Mouse (Mus musculus) ovary, adult 2 months (tissue): Measurements from ENCODE around the gene Zfp457. TPM values are rescaled to one million over a fixed set of nuclear protein-coding genes. Genes with fewer than 3 reads are reported as not detected.

ENCODE experiments used
- polyA plus RNA-seq: library from polyadenylated mRNA; depleted of rRNA; stranded (reverse); fragments of >200 nt; gene quantifications from 2 replicates; pipeline ENCODE4 v1.2.3, GENCODE M21; 2012; rRNA removed

Gene Zfp457
- 1.1 and 1.5 TPM in 2 replicates for polyA plus RNA-seq

GRCm38 (mm10) chr13:67305822-67306672, at the start of gene Zfp457:
TSS of gene Zfp457 (minus strand) at chr13:67306485.

GRCm38 (mm10) chr13:67332019-67332724, 25.9 kb upstream of the Zfp457 start, which contains the start of gene Zfp595:
TSS of gene Zfp595 (minus strand) at chr13:67332570.

GRCm38 (mm10) chr13:67278314-67278713, 28.0 kb downstream of the Zfp457 start, which contains the start of gene Zfp458:
TSS of gene Zfp458 (minus strand) at chr13:67278466.

Other genes with a start within 250 kb of the Zfp457 start
- 0.03 and 0.14 TPM in 2 replicates for gene Zfp712, start 245.3 kb downstream of the Zfp457 start, polyA plus RNA-seq
- gene Zfp708, start 208.5 kb downstream of the Zfp457 start, polyA plus RNA-seq: not detected in 2 replicates
- gene Gm28557, start 197.9 kb downstream of the Zfp457 start, polyA plus RNA-seq: 2.3 and 3.3 TPM in 2 replicates
- 0.07 and 0.17 TPM in 2 replicates for gene Rslcan18, start 190.2 kb downstream of the Zfp457 start, polyA plus RNA-seq
- 0.10 and 0.14 TPM in 2 replicates for gene Zfp759, start 184.8 kb downstream of the Zfp457 start, polyA plus RNA-seq
- gene Rsl1, start 133.3 kb downstream of the Zfp457 start, polyA plus RNA-seq: 0.36 and 0.61 TPM in 2 replicates
- 0.10 and 0.23 TPM in 2 replicates for gene Zfp455, start 112.0 kb downstream of the Zfp457 start, polyA plus RNA-seq
- 0.37 and 0.39 TPM in 2 replicates for gene Zfp458, start 28.0 kb downstream of the Zfp457 start, polyA plus RNA-seq
- 0.23 and 0.29 TPM in 2 replicates for gene Zfp595, start 26.1 kb upstream of the Zfp457 start, polyA plus RNA-seq
- not detected in 2 replicates for gene Gm28044, start 54.1 kb upstream of the Zfp457 start, polyA plus RNA-seq
- 0.10 and 0.12 TPM in 2 replicates for gene Zfp953, start 54.1 kb upstream of the Zfp457 start, polyA plus RNA-seq
- gene Gm28041, start 69.2 kb upstream of the Zfp457 start, polyA plus RNA-seq: not detected in 2 replicates
- 0.05 and 0.34 TPM in 2 replicates for gene Zfp456, start 69.3 kb upstream of the Zfp457 start, polyA plus RNA-seq
- gene Zfp429, start 93.3 kb upstream of the Zfp457 start, polyA plus RNA-seq: 0.67 and 0.81 TPM in 2 replicates
- gene Zfp459, start 114.9 kb upstream of the Zfp457 start, polyA plus RNA-seq: 0.20 and 0.44 TPM in 2 replicates
- 0.49 and 0.68 TPM in 2 replicates for gene Zfp874a, start 145.1 kb upstream of the Zfp457 start, polyA plus RNA-seq
- gene Zfp874b, start 177.8 kb upstream of the Zfp457 start, polyA plus RNA-seq: 2.3 and 2.8 TPM in 2 replicates
- 0.70 and 0.79 TPM in 2 replicates for gene Zfp58, start 194.1 kb upstream of the Zfp457 start, polyA plus RNA-seq
- gene Gm26965, start 219.7 kb upstream of the Zfp457 start, polyA plus RNA-seq: not detected in 2 replicates
- gene Zfp87, start 219.7 kb upstream of the Zfp457 start, polyA plus RNA-seq: 12.3 and 25.6 TPM in 2 replicates
- gene Zfp748, start 247.3 kb upstream of the Zfp457 start, polyA plus RNA-seq: 3.1 and 4.7 TPM in 2 replicates